Mouse (Mus musculus): ENCODE measurements around the gene Sec11a.

The Sec11a gene

DNA sequence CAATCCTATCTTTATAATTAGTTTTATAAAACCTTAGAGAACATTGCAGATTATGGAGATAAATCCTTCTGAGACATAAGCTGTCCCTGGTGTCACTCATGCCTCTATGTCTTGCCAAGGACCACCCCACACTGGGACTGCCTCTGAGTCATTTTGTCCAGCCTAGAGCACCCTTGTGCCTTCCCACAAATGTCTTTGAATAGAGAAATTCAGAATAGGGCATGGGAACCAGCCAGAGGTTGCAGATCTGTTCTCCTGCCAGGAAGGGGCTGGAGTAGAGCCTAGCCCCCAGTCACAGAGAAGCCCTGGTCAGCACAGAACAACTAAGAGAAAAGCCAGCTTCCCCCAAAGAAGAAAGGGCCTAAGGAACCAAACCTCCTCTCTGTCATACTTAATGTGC is 92.3 kb downstream of the Sec11a start:
- DNase-seq (ENCODE audit: low read depth) = no peak
